Mouse (Mus musculus) MEL-GATA-1-ER (cell line): ENCODE measurements around the gene Alkbh5.

Source experiments
- DNase-seq: peaks from one replicate; pipeline ENCODE4 v3.0.0-alpha.2; 2012; ENCODE audit warnings: low read depth; ENCODE audit errors: extremely low read depth

The Alkbh5 gene

DNA sequence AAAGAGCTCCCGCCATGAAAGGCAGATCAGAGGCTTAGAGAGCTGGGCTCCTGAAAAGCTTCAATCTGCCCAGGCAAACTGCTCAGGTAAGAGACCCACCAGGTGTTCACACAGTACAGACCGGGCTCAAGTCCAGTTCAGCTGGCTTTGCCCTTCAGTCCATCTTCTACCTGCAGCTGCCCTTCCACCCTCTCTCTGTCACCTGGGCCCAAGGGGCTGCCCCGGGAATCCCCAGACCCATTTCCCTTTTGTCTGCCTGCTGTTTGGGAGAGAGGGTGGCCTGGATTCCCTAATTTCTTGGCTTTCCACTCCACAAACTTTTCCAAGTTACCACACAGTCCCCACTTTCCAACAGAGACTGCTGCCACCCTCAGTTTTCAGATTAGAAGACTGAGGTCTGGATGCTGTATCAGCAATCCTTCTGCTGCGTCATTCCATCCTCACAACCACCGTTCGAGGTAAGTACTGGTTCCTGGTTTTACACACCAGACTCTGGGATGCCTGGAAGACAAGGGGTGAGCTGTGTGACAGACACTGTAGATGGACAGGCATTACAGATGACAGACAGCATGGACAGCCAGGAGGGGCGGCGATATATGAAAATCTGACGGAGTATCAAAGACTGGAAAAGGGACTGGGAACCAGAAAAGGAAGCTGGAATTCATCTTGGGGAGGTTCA lies at the start of gene Alkbh5:
Alkbh5 (plus strand) TSS at position 202 of the 679 bp plus-strand sequence.
- peak; percentile 36 for DNase-seq

DNA sequence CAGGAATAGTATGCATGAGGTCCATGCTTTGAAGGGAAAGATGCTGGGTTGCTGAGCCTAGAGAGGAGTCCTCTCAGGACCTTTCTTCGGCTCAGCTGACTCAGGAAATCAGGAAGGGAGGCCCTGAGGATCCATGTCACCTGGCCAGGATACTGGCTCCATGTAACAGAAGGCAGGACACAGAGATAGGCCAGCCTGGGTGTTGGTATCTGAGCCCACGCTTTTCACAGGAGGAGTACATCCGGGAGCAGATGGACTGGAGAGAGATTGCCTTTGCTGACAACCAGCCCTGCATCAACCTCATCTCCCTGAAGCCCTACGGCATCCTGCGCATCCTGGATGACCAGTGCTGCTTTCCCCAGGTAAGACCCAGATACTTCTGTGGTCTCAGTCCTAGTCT lies 43.5 kb upstream of the Alkbh5 start:
- no peak for DNase-seq

DNA sequence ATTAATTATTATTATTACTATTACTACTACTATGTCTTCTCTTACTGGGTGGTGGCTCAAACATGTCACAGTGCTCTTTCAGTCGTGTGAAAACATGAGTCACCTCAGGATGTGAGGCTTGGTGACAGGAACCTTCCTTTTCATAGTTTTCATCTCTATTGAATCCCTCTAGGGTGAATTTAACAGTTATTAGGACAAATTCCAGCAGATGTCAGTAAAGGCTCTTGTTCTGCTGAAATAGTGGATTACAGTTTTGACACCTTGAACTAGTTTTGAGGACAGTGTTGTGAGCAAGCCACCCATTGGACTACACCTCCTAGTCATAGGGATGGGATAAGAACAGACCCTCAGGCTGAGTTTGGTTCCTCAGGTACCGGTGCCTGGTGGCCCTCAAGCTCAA lies 40.5 kb upstream of the Alkbh5 start:
- no peak for DNase-seq

DNA sequence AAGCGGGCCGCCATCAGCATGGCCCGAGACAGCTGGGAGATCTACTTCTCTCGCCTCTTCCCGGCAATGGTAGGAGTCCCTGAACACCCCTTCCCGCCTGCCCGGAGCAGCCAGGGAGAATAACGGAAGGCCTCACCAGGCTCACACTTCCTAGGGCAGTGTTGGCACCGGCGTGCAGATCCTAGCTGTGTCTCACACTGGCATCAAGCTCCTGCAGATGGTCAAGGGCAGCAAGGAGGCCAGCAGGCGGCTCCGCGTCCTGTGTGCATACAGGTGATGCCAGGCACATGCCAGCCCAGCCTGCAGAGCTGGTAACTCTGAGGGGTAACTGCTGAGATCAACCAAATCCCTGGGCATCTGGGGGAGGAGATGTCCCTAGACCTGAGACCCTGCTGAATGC lies 28.9 kb upstream of the Alkbh5 start:
- DNase-seq: no peak

DNA sequence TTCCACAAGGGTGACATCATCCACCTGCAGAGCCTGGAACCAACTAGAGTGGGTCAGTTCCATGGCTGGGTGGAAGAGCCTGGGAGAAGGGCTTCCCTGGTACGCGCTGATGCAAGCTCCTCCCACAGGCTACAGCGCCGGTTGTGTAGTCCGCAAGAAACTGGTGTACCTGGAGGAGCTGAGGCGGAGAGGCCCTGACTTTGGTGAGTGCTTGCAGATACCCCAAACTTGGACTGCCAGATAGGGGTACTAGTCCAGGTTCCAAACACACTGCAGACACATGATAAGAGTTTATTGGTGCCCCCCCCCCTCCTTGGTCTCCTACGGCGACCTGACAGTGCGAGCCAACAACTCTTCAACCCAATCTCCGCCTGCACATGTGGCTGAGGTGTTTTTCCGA lies 27.2 kb upstream of the Alkbh5 start:
- DNase-seq: peak; percentile 49

DNA sequence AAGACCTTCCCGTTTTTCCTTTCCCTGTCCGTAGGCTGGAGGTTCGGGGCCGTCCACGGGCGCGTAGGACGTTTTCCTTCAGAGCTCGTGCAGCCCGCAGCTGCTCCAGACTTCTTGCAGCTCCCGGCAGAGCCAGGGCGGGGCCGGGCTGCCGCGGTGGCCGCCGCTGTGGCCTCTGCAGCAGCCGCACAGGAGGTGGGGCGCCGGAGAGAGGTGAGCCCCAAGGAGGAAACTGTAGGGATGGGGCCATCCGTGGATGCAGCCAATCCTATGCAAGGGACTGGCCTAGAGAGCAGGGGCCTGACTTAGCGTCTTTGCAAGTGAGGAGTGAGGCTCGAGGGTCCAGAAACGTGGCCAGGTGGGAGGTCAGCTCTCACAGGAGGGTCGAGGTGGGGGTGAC lies 26.7 kb upstream of the Alkbh5 start:
- DNase-seq: no peak

DNA sequence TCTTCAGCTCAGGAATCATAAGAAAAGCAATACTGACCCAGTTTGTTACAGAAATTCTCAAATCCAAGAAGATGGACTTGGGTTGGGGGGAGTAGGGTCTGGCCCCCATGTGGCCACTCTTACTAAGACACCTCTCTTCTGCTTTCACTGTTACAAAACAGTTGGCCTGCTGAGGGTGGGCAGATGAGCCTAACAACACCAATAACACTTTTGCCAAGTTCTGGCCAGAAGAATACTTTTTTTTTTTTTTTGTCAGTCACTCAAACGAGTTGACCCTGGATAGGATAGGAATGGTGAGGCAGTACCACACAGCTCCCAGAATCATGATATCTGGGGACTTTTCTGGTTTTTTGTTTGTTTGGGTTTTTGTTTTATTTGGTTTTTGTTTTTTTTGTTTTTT lies 24.3 kb upstream of the Alkbh5 start:
- DNase-seq: no peak

DNA sequence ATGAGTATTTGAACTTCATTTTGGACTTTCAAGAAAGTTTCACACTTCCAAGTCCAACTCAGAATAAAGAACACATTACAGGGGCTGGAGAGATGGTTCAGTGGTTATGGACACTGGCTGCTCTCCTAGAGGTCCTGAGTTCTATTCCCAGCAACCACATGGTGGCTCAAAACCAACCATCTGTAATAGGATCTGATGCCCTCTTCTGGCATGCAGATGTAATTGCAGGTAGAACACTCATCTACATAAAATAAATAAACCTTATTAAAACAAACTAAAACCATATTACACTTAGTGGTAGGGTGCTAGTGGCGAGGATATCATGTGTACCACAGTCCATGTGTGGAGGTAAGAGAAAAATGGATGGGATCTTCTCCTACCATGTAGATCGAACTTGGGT lies 23.7 kb upstream of the Alkbh5 start:
- no peak for DNase-seq

DNA sequence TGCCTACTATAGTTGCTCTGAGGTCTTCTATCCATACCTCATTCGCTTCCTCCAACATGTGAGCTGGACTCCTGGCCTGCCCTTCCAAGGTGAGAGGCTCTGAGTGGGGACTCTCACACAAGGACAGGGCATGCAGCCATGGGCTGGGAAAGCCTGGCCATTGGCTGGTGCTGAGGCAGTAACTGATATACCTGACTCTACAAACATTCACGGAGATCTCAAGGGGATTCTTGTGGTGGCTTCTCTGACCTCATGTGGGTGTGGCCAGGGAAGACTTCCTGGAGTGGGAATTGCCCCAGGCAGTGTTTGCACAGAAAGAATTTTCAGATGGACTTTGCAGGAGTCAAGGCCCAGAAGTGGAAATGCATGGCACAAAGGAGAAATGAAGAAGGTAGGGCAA lies 21.2 kb upstream of the Alkbh5 start:
- DNase-seq: no peak

DNA sequence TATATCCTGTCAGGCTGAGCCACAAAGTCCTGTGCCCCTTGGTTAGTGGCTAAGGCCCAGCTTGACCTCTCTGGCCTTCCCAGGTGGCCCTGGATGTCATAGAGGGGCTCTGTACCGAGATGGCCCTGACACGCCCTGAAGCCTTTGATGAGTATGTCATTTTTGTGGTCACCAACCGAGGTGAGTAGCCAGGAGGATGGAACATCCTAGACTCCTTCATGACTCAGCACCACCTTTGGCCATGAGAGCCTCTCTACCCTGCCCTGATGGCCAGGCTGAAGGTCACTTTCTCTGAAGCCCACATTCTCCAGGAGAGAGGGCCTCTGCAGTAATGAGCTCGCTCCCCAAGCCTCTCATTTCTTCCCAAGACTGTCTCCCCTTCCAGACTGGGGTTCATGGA lies 17.9 kb upstream of the Alkbh5 start:
- no peak for DNase-seq

DNA sequence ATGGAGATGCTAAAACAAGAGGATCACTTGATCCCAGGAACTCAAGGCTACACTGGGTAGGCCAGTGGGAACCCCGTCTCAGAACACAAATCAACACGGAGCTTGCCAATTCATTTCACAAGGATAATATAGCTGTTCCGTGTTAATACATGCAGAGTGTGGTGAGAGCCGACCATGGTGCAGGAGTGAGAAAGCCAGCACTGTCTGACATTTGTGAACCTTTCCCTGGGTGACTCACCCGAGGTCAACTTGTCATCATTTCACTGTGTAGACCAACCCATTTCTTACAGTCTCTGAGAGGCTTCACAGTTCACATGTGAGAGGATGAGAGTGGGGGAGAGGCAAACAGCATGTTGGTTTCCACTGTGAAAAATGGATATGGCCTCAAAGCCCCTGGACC lies 14.2 kb upstream of the Alkbh5 start:
- DNase-seq: no peak

DNA sequence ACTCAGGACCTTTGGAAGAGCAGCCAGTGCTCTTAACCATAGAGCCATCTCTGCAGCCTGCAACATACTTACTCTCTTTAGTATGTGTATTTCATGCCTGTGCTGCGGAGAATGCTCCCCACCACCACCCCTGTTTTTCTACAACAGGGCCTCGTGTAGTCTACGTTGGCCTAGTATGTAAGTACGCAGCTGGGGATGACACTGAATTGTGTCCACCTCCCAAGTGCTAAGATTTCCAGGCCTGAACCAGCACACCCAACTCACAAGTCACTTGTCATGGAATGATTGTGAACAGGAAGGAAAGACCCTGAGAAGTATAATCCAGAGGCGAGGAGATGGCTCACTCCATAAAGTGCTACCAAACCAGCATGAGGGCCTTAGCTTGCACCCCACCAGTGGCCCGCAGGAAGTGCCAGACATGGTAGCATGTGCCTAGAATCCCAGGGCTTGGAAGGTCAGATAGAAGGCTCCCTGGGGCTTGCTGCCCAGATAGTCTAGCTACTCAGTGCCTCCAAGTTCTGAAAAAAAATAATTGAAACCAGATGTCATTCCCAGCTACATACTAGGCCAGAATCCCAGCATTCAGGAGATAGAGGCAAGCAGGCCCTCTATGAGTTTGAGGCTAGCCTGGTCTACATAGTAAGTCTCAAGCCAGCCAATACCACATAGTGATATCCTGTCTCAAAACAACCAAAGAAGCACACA lies 13.4 kb upstream of the Alkbh5 start:
- DNase-seq: no peak

DNA sequence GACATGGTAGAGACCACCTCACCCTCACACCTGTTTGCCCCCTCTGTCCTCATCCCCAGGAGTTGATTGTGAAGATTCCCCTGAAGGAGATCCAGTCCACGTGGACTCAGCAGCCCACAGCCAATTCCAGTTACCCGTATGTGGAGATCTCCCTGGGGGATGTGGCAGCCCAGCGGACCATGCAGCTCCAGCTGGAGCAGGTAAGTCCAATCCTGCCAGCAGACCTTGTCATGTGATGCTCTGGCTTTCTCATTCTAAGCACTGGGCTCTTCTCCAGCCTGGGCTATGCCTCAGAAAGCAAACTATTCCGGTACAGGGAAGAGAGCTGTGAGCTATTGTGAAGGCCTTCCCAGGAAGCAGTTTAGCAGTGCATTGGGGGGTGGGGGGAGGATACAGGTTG lies 9.7 kb upstream of the Alkbh5 start:
- no peak for DNase-seq

DNA sequence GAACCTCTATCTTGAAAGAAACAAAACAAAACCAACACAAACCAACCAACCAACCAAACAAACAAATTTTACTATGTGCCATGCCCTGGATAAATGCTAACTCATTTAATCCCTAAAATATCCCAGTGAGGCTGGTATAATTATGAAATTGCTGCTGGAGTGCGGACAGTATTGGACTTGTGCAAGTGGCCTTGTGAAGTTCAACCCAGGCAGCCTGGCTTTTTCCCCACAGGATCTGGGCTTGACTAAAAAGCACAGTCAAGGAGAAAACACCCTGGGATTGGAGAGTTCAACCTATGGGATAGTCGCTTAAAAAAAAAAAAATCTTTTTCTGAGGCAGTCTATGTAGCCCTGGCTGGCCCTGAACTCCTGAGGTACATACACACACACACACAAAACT lies 505 bp upstream of the Alkbh5 start:
- DNase-seq: no peak

DNA sequence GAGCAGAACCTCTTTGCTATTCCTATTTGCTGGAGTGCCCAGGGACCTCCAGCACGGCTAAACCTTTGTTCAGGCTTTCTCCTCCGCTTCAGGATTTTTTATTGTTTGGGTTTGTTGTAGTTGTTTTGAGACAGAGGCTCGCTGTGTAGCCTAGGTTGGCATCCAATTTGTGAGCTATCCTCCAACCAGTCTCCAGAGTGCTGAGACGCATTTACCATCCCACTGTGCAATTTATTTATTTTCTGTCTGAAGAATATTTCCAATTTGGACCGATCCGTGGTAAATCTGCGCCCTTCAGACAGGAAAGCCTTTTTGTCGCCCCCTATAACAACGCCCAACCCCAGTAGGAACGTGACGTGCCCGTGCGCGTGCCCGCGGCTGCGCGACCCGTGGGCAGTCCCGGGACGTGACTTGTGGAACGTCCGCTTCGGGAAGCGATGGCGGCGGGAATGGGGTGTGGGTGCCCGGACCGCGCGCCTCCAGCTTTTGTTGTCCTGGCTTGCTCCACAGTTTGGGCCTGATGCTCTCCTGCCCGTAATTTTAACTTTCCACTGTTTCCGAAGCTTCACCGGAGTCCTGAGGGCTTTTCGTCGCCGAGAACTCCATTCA lies 782 bp downstream of the Alkbh5 start:
- DNase-seq: peak; percentile 60

DNA sequence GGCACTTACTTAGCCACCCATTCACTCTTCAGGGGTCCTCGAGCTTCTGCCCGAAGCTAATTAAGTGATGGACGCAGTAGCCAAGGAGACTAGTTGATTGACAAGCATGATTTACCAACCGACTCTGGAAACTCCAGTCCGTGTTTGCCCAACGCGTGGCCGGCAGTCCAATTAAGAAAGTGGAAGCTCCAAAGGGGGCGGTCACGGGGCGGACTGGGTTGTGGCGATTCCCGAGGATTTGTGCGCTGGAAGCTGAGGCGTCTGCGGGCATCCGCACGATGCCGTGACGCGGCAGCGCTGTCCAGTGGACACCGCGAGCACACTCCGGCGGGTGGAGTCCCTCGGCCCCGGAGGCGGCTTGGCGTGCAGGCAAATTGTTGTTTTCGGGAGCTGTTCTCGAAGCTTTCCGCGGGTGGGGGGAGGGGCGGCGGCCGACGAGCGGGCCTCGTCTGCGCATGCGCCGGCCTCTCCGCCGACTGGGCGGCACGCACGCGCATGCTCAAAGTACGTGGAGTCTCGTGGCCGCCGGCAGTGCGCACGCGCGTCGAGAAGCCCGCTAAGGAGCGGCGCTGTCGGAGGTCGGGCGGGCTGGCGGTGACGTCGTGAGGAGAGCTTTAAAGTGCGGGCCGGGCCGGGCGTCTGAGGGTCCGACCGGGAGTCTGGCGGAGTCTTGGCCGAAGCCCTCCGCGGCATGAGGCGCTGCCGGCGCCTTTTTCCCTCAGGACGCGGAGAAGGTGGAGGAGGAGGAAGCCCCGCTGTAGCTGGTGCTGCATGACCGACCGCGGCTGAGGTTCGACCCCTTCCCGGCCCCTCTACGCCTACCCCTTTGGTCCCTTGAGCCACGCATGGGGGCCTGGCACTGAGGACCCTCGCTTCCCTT lies 1.5 kb downstream of the Alkbh5 start:
- peak; percentile 97 for DNase-seq

DNA sequence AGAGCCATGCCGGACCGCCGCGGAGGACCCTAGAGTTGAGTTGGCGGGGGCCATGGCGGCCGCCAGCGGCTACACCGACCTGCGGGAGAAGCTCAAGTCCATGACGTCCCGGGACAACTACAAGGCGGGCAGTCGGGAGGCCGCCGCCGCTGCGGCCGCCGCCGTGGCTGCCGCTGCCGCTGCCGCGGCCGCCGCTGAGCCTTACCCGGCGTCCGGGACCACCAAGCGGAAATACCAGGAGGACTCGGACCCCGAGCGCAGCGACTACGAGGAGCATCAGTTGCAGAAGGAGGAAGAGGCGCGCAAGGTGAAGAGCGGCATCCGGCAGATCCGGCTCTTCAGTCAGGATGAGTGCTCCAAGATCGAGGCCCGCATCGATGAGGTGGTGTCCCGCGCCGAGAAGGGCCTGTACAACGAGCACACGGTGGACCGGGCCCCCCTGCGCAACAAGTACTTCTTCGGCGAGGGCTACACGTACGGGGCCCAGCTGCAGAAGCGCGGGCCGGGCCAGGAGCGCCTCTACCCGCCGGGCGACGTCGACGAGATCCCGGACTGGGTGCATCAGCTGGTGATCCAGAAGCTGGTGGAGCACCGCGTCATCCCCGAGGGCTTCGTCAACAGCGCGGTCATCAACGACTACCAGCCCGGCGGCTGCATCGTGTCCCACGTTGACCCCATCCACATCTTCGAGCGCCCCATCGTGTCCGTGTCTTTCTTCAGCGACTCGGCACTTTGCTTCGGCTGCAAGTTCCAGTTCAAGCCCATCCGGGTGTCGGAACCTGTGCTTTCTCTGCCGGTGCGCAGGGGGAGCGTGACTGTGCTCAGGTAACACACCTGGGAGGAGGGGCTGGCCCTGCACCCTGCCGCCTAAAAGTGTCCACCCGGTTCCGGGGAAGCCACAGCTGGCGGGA lies 2.4 kb downstream of the Alkbh5 start:
- DNase-seq: peak; percentile 24

DNA sequence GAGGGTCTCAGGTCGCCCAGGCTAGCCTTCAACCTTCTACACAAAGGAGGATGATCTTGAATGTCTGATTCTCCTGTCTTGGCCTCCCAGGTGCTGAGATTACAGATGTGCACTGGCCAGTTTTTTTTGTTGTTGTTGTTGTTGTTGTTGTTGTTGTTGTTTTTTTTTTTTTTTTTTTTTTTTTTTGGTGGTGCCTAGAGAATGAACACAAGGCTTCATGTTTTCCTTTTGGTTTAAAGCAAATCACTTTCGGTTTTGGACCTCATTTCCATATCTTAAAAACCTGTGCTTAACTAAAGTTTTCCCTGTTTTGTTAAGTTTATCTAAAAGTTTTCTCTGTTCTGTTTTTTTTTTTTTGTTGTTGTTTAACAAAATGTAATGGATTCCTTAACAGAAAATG lies 3.4 kb downstream of the Alkbh5 start:
- no peak for DNase-seq

DNA sequence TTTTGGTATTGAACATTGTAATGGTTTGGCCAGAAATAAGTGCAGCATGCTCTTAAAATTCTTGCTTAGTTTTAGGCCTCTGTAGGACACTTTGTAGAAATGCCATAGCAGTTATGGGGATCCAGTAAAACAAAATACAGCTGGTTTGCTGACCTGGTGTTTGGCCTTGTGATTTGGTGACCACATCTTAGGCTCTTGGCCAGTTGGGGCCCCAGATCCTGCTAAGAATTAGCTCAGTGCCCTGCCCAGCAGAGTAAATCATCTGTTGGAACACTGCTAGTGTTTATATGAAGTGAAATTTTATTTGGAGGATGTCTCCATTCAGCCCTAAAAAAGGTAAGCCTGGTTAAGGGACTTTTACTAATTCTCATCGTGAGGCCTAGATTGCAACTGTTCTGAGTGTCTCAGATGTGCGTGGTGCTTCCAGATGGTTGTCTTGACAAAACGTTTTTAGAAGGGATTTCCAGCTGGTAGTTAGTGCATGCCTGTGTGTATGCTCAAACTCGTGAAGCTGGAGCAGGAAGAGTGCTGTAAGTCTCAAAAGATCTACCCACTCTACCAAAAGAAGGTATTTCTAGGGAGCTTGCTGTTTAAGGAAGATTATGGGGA lies 3.9 kb downstream of the Alkbh5 start:
- DNase-seq: no peak

DNA sequence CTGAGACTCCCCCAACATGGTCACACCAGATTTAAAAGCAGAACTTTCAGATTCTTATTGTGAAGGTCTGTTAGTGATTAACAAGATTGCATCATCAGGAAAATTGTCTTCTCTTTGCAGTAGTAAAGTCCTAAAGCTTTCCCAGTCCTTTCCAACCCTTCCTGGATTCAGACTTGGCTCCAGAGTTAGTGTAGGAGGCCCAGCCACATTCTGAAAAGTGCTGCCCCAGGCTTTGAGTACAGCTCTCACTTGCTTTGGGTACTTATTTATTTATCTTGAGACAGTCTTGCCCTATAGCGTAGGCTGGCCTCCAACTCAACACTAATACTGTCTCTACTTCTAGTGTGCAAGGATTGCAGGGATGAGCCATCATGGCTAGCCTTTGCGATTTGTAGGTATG lies 4.6 kb downstream of the Alkbh5 start:
- DNase-seq: no peak
